Mouse (Mus musculus) MEL (cell line): ENCODE results near the gene Prtn3. TPM values are rescaled to one million over a fixed set of nuclear protein-coding genes. Genes with fewer than 3 reads are reported as not detected.
A peak's percentile ranks its signal among the peaks of the same experiment; 100 is the strongest.

Experiments used
- DNase-seq: peaks from one replicate; pipeline ENCODE4 v3.0.0; 2011; ENCODE audit warnings: low read depth, low spot score
- H3K27ac ChIP-seq: 2 replicates; pipeline ENCODE4 v1.5.1; 2012; ENCODE audit warnings: low read depth, mild to moderate bottlenecking, control low read depth, low read length, moderate library complexity; ENCODE audit not compliant: control insufficient read depth
- H3K27me3 ChIP-seq, 2 experiments: fragments of 150-350 bp in 1 of 2; sonication (generic) in 1 of 2; 2 replicates each; pipeline ENCODE4 v1.6.1; 2012; ENCODE audit warnings: low read length in 2 of 2, mild to moderate bottlenecking in 2 of 2, improper control_type of control experiment in 1 of 2, moderate library complexity in 1 of 2; ENCODE audit not compliant: insufficient read depth in 2 of 2, control insufficient read depth in 1 of 2
- H3K36me3 ChIP-seq, 2 experiments: 2 replicates each; pipeline ENCODE4 v1.6.1; 2012 to 2014; ENCODE audit warnings: low read length in 2 of 2, improper control_type of control experiment in 1 of 2, inconsistent platforms in 1 of 2, mild to moderate bottlenecking in 1 of 2; ENCODE audit not compliant: insufficient read depth in 2 of 2, control insufficient read depth in 1 of 2
- H3K4me1 ChIP-seq, 2 experiments: fragments of 150-350 bp in 1 of 2; sonication (generic) in 1 of 2; 2 replicates each; pipeline ENCODE4 v1.6.1; 2012; ENCODE audit warnings: low read length in 2 of 2, improper control_type of control experiment in 1 of 2, mild to moderate bottlenecking in 1 of 2; ENCODE audit not compliant: insufficient read depth in 2 of 2, control insufficient read depth in 1 of 2
- H3K4me3 ChIP-seq, 2 experiments: fragments of 150-350 bp in 1 of 2; sonication (generic) in 1 of 2; 2 replicates each; pipeline ENCODE4 v1.5.1; 2012; ENCODE audit warnings: low read depth in 2 of 2, low read length in 2 of 2, mild to moderate bottlenecking in 2 of 2, moderate library complexity in 2 of 2, control low read depth in 1 of 2, improper control_type of control experiment in 1 of 2; ENCODE audit not compliant: control insufficient read depth in 1 of 2, insufficient read depth in 1 of 2
- H3K79me2 ChIP-seq: 2 replicates; pipeline ENCODE4 v1.6.1; 2012; ENCODE audit warnings: mild to moderate bottlenecking, low read length, moderate library complexity; ENCODE audit not compliant: control insufficient read depth, poor library complexity, insufficient read depth
- H3K9ac ChIP-seq: 2 replicates; pipeline ENCODE4 v1.6.1; 2012; ENCODE audit warnings: low read depth, mild to moderate bottlenecking, control low read depth, low read length, moderate library complexity; ENCODE audit not compliant: control insufficient read depth, poor library complexity, severe bottlenecking
- H3K9me3 ChIP-seq: fragments of 150-350 bp; sonication (generic); replicated peaks from 2 replicates; pipeline ENCODE4 v1.6.1; 2012; ENCODE audit warnings: mild to moderate bottlenecking, low read length, improper control_type of control experiment, moderate library complexity; ENCODE audit not compliant: insufficient read depth
- CHD1 ChIP-seq: IDR thresholded peaks from 2 replicates; pipeline ENCODE4 v1.6.1; 2012; ENCODE audit warnings: low read depth, mild to moderate bottlenecking, inconsistent platforms, low read length, improper control_type of control experiment
- CTCF ChIP-seq, 3 experiments: IDR thresholded peaks in 2 of 3; conservative IDR thresholded peaks in 1 of 3; 2 replicates each; pipeline ENCODE4 v1.5.1; 2011 to 2012; ENCODE audit warnings: low read length in 3 of 3, low read depth in 2 of 3, mild to moderate bottlenecking in 2 of 3, improper control_type of control experiment in 1 of 3, inconsistent platforms in 1 of 3, mixed read lengths in 1 of 3, moderate library complexity in 1 of 3; ENCODE audit not compliant: control insufficient read depth in 1 of 3, insufficient read depth in 1 of 3, poor library complexity in 1 of 3, severe bottlenecking in 1 of 3
- E2F4 ChIP-seq: IDR thresholded peaks from 2 replicates; pipeline ENCODE4 v1.6.1; 2011; ENCODE audit warnings: low read depth, low read length, improper control_type of control experiment, borderline replicate concordance
- ELF1 ChIP-seq: IDR thresholded peaks from 2 replicates; pipeline ENCODE4 v1.6.1; 2014; ENCODE audit warnings: low read depth, mild to moderate bottlenecking, inconsistent platforms, low read length, improper control_type of control experiment, moderate library complexity
- EP300 ChIP-seq, 2 experiments: IDR thresholded peaks; 2 replicates each; pipeline ENCODE4 v1.6.1; 2011; ENCODE audit warnings: improper control_type of control experiment in 2 of 2, low read length in 2 of 2, low read depth in 1 of 2, mild to moderate bottlenecking in 1 of 2
- HCFC1 ChIP-seq: IDR thresholded peaks from 2 replicates; pipeline ENCODE4 v1.6.1; 2012; ENCODE audit warnings: low read depth, mild to moderate bottlenecking, inconsistent platforms, low read length, improper control_type of control experiment, moderate library complexity
- KAT2A ChIP-seq: conservative IDR thresholded peaks from 2 replicates; pipeline ENCODE4 v1.6.1; 2012; ENCODE audit warnings: low read depth, low read length, improper control_type of control experiment, inconsistent platforms
- MAX ChIP-seq: IDR thresholded peaks from 2 replicates; pipeline ENCODE4 v1.6.1; 2011; ENCODE audit warnings: low read length, improper control_type of control experiment
- MEF2A ChIP-seq: IDR thresholded peaks from 2 replicates; pipeline ENCODE4 v1.6.1; 2014; ENCODE audit warnings: low read depth, mild to moderate bottlenecking, inconsistent platforms, low read length, improper control_type of control experiment; ENCODE audit not compliant: poor library complexity, insufficient replicate concordance, severe bottlenecking; ENCODE audit errors: extremely low read depth
- MYB ChIP-seq: IDR thresholded peaks from 2 replicates; pipeline ENCODE4 v1.6.1; 2011; ENCODE audit warnings: mild to moderate bottlenecking, low read depth, low read length, improper control_type of control experiment
- MYC ChIP-seq: IDR thresholded peaks from 2 replicates; pipeline ENCODE4 v1.6.1; 2011; ENCODE audit warnings: low read depth, mild to moderate bottlenecking, low read length, improper control_type of control experiment, moderate library complexity
- NELFE ChIP-seq: IDR thresholded peaks from 2 replicates; pipeline ENCODE4 v1.6.1; 2011; ENCODE audit warnings: low read depth, low read length, improper control_type of control experiment
- NRF1 ChIP-seq: IDR thresholded peaks from 2 replicates; pipeline ENCODE4 v1.6.1; 2014; ENCODE audit warnings: low read depth, mild to moderate bottlenecking, inconsistent platforms, low read length, improper control_type of control experiment, moderate library complexity; ENCODE audit not compliant: poor library complexity, insufficient read depth, severe bottlenecking
- POLR2A ChIP-seq, 2 experiments: IDR thresholded peaks; 2 replicates each; pipeline ENCODE4 v1.6.1; 2011 to 2012; ENCODE audit warnings: low read length in 2 of 2, mild to moderate bottlenecking in 2 of 2, control low read depth in 1 of 2, improper control_type of control experiment in 1 of 2, low read depth in 1 of 2, moderate library complexity in 1 of 2; ENCODE audit not compliant: control insufficient read depth in 1 of 2, insufficient read depth in 1 of 2, poor library complexity in 1 of 2
- POLR2AphosphoS5 ChIP-seq: IDR thresholded peaks from 2 replicates; pipeline ENCODE4 v1.6.1; 2012; ENCODE audit warnings: low read depth, borderline replicate concordance, mild to moderate bottlenecking, inconsistent platforms, low read length, moderate library complexity, mixed read lengths
- SIN3A ChIP-seq: IDR thresholded peaks from 2 replicates; pipeline ENCODE4 v1.6.1; 2012; ENCODE audit warnings: low read length, improper control_type of control experiment, inconsistent platforms
- TAL1 ChIP-seq: IDR thresholded peaks from 2 replicates; pipeline ENCODE4 v1.6.1; 2012; ENCODE audit warnings: mild to moderate bottlenecking, inconsistent platforms, low read length, moderate library complexity, mixed read lengths
- TBP ChIP-seq: IDR thresholded peaks from 2 replicates; pipeline ENCODE4 v1.8.0; 2011; ENCODE audit warnings: low read depth, low read length, improper control_type of control experiment
- TCF12 ChIP-seq: IDR thresholded peaks from 2 replicates; pipeline ENCODE4 v1.6.1; 2014; ENCODE audit warnings: low read depth, mild to moderate bottlenecking, inconsistent platforms, low read length, improper control_type of control experiment, moderate library complexity
- UBTF ChIP-seq: IDR thresholded peaks from 2 replicates; pipeline ENCODE4 v1.6.1; 2012; ENCODE audit warnings: low read depth, mild to moderate bottlenecking, inconsistent platforms, low read length, improper control_type of control experiment, moderate library complexity, borderline replicate concordance; ENCODE audit not compliant: insufficient read depth
- ZKSCAN1 ChIP-seq: IDR thresholded peaks from 2 replicates; pipeline ENCODE4 v1.6.1; 2012; ENCODE audit warnings: low read depth, mild to moderate bottlenecking, inconsistent platforms, low read length, improper control_type of control experiment, moderate library complexity
- ZNF384 ChIP-seq: IDR thresholded peaks from 2 replicates; pipeline ENCODE4 v1.6.1; 2012; ENCODE audit warnings: low read depth, mild to moderate bottlenecking, inconsistent platforms, low read length, improper control_type of control experiment
- polyA plus RNA-seq, 2 experiments: library from polyadenylated mRNA; stranded (reverse) in 1 of 2; unstranded in 1 of 2; fragments of >175 nt in 1 of 2; fragments of >200 nt in 1 of 2; gene quantifications; 2 replicates each; pipeline versions ENCODE4 v1.2.1 to v1.2.4; 2012; ENCODE audit warnings: low replicate concordance in 2 of 2, low read depth in 1 of 2; ENCODE audit not compliant: insufficient read length in 2 of 2, insufficient read depth in 1 of 2, missing spikeins in 1 of 2
- total RNA-seq: library from RNA; depleted of rRNA; stranded (reverse); fragments of 300-350 nt; gene quantifications from 2 replicates; pipeline ENCODE4 v1.2.3, GENCODE M21; 2012

Gene Prtn3
- total and polyA plus RNA-seq, 3 experiments: 11.2 to 31.5 TPM; not detected in 1

- no peak for TF ChIP-seq CHD1
- TF ChIP-seq MEF2A: no peak
- TF ChIP-seq CTCF (IDR thresholded peaks at IDR 0.05 in 2 of 3, conservative IDR thresholded peaks at IDR 0.05 in 1 of 3; ENCODE audit: control insufficient read depth in 1 of 3, insufficient read depth in 1 of 3, low read depth in 2 of 3, low read length in 3 of 3, poor library complexity in 1 of 3, severe bottlenecking in 1 of 3): no peak
- TF ChIP-seq MYB: no peak
- peak; percentile 57; the same call in 1 of the 2 replicates for TF ChIP-seq ZNF384
- no peak; the same call in 1 of the 2 replicates for TF ChIP-seq SIN3A
- no peak for TF ChIP-seq KAT2A
- peak; percentile 54; the same call in 1 of the 2 replicates for TF ChIP-seq MYC
- no peak for TF ChIP-seq NRF1
- no peak for TF ChIP-seq MAX
- no peak for TF ChIP-seq TBP
- no peak for TF ChIP-seq E2F4
- peak in 1 of 2 experiments; percentile 48; a peak in 1 of 4 replicates for TF ChIP-seq POLR2A (IDR thresholded peaks at IDR 0.05; ENCODE audit: control insufficient read depth in 1 of 2, insufficient read depth in 1 of 2, low read depth in 1 of 2, low read length in 2 of 2, poor library complexity in 1 of 2)
- TF ChIP-seq NELFE: peak; percentile 38; the same call in 1 of the 2 replicates
- no peak for TF ChIP-seq EP300 (IDR thresholded peaks at IDR 0.05; ENCODE audit: low read depth in 1 of 2, low read length in 2 of 2)
- TF ChIP-seq HCFC1: 0 out of 2 replicates have a peak, but pooled peaks have one; percentile 28
- TF ChIP-seq POLR2AphosphoS5: no peak
- no peak for TF ChIP-seq TCF12
- TF ChIP-seq ELF1: 0 out of 2 replicates have a peak, but pooled peaks have one; percentile 31
- peak; percentile 29; the same call in 1 of the 2 replicates for TF ChIP-seq TAL1
- no peak for TF ChIP-seq ZKSCAN1
- TF ChIP-seq UBTF: no peak
- H3K4me3 ChIP-seq: no peak overlapping the region
- peaks cover 3 to 25% of the 10 kb centered on the region in 2 experiments for H3K4me1 ChIP-seq
- H3K9me3 ChIP-seq: no peaks in the 10 kb centered on the region
- H3K27ac ChIP-seq: 0 out of 2 replicates have a peak overlapping the region, but pooled peaks have one; percentile 4
- DNase-seq: peak; percentile 64
- peak overlapping the region; percentile 7; the same call in 1 of the 2 replicates for H3K9ac ChIP-seq
- H3K36me3 ChIP-seq: peaks cover 0 to 13% of the 10 kb centered on the region in 2 experiments; a peak in 1 of 4 replicates
- no peaks in the 10 kb centered on the region for H3K27me3 ChIP-seq
- H3K79me2 ChIP-seq: peaks cover 23% of the 10 kb centered on the region
Observed at GRCm38 (mm10) chr10:79849941-79850628, 24.2 kb upstream of the Prtn3 start.
